Mouse (Mus musculus) adrenal gland, adult 2 months (tissue): ENCODE data around the gene Cd6. TPM values are rescaled to one million over a fixed set of nuclear protein-coding genes. Genes with fewer than 3 reads are reported as not detected.
A peak's percentile ranks its signal among the peaks of the same experiment; 100 is the strongest.

Experiments
- DNase-seq: peaks from one replicate; pipeline ENCODE4 v3.0.0; 2021
- long read RNA-seq: library from polyadenylated mRNA; stranded (forward); transcript quantifications from one replicate; pipeline ENCODE4 v2.0.0, GENCODE M21; 2021
- polyA plus RNA-seq: library from polyadenylated mRNA; depleted of rRNA; stranded (reverse); fragments of >200 nt; gene quantifications from 2 replicates; pipeline ENCODE4 v1.2.3, GENCODE M21; 2012; rRNA removed
- total RNA-seq, 2 experiments: library from RNA; stranded (reverse); gene quantifications; 2 replicates each; pipeline ENCODE4 v1.2.3; 2021

The Cd6 gene
- total RNA-seq (not detected), polyA plus RNA-seq (0.28 and 0.34 TPM in 2 replicates)
- long read RNA-seq: 0 reads

- DNase-seq: no peak
Measured at GRCm38 (mm10) chr19:10829436-10830175, at the start of gene Cd6. Gene Cd6, minus strand, starts transcription at chr19:10830058.

DNA sequence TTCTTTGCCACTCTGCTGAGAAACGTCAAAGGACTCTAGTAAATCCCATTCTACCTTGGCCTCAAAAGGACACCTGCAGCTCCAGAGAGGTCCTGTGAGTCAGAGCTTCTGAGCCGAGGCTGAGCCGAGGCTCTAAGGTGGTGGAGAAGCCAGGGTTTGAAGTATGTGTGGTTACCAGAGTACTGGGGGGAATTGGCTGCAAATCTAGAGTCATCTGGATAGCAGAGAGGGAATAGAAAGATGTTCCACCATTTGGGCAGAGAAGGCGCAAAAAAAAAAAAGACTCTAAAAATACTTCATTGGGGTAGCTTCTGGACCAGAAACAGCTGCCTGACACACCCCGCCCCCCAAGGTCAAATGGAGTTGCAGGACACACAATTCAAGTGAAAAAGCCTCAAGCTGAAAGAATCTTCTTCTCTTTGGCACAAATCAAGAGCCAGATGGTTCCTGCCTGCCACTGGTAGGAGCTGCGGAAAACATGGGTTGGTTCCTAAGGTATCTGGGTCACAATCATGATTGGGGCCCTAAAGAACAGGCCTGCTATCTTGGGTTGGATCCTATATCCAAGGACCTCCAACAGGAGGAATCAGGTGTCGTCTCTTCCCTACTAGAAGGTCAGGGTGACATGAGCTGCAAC, 48.5 kb upstream of the Cd6 start:
- peak; percentile 56 for DNase-seq

GRCm38 (mm10) chr19:10871328-10871961, 41.6 kb upstream of the Cd6 start:
- peak; percentile 28 for DNase-seq

DNA sequence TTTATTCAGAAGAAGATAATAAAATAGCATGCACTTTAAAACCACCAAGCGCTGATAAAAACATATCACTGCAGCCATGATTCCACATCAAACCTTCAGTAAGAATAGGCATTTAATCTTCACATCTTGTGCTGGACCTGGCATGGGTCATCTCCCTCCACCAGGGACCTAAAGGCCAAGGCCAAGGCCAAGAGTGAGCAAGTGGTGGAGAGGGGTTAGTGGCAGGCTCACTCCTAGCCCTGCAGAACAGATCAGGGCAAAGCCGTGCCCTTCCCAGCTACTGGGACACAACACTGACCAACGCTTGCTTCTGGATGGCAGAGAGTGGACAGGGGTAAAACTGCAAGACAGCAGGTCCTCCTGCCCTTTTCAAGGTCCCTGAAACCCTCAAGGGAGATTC, 40.8 kb upstream of the Cd6 start:
- DNase-seq: peak; percentile 84

DNA sequence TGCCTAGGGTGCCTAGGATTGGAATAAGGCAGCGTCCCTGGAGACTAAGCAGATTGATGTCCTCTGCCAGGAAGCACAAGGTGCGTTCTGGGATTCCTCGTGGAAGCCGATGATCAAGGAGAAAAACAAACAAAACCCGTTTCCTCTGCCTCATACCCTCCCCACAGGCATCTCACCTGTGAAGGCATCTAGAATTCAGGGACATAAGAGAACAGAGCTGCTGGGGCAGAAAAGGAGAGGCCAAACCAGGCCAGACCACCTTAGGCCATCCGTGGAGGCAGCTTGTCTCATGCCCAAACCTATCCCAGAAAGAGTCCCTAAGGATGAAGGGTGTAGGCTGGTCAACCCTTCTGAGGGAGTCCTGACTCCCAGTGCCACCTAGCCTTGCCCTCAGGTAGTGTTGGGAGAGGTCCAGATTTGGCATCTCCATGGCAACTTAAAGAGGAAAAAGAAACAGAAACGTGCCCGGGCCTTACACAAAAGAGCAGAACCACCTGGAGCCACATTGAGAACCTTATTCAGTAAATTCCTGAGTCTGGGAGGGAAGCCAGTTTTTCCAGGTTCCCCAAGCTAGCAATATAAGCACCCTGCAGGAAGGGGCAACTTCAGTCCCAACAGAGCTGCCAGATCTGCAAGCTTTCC, 40.1 kb upstream of the Cd6 start, which contains the start of gene Tmem132a:
TSS of gene Tmem132a (minus strand) at position 55 of the 642 bp plus-strand sequence.
- DNase-seq: no peak

- peak; percentile 90 for DNase-seq
Measured at GRCm38 (mm10) chr19:10869241-10869885, 39.5 kb upstream of the Cd6 start.

DNA sequence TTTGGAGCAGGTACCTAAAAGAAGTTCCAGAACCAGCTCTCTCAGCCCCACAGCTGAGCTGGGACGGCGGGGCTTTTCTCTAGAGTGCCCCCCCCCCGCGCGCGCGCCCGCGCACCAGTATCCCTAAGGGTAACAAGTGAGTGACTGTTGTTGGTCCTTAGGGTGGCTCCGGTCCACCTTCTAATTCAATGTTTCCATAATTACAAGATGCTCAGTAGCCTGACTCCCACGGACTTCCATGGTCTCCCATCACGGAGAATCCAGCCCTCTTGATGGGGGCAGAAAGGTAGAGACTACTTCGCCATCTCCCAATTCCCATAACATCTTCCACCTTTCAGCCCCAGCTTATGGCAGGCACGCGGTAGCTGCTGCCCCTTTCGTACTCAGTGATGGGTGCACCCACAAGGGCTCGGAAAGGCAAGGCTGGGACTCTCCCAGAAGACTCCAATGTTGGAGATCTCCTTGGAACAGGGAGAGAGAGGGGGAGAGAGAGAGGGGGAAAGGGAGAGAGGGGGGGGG, 38.8 kb upstream of the Cd6 start:
- DNase-seq: no peak

- no peak for DNase-seq
Measured at GRCm38 (mm10) chr19:10867946-10868622, 38.2 kb upstream of the Cd6 start.

GRCm38 (mm10) chr19:10866351-10866750, 36.5 kb upstream of the Cd6 start:
- no peak for DNase-seq

GRCm38 (mm10) chr19:10860072-10860497, 30.2 kb upstream of the Cd6 start:
- DNase-seq: no peak

- DNase-seq: no peak
Measured at GRCm38 (mm10) chr19:10856520-10856919, 26.7 kb upstream of the Cd6 start.

GRCm38 (mm10) chr19:10855422-10855821, 25.6 kb upstream of the Cd6 start:
- no peak for DNase-seq

DNA sequence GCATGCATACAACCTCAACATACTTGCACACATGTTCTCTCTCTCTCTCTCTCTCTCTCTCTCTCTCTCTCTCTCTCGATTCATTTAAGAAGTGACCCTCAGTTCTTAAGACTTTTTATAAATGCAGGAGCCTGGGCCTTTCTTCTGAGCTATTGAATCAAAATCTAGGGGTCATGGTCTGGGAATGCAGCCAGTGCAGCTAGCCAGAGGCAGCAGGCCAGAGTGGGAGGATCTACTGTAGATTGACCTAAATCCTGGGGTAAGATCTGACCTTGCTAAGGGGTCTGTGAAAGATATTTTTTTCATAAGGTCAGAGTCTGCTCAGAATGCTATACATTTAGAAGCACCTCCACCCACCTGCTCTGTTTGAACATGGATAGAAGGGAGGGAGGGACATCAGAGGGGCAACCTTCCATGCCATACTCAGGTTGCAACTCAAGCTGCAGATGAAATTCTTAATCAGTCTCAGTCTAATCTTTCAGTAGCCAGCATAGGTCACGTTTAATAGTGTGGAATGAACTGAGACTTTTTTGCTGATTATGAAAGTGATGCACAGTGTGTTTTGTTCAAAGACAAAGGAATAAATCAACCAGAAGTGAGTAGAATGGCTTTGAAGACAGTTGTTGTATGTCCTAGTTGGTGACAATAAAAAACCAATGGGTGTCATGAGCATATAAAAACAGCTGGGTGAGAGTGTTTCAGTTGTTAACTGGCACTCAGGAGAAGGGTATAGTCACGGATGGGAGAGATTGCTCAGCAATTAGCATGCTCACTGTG, 17.6 kb upstream of the Cd6 start:
- peak; percentile 87 for DNase-seq

GRCm38 (mm10) chr19:10846150-10846549, 16.3 kb upstream of the Cd6 start:
- no peak for DNase-seq

GRCm38 (mm10) chr19:10845454-10845853, 15.6 kb upstream of the Cd6 start:
- no peak for DNase-seq

- DNase-seq: no peak
Measured at GRCm38 (mm10) chr19:10844206-10844605, 14.3 kb upstream of the Cd6 start.

- no peak for DNase-seq
Measured at GRCm38 (mm10) chr19:10842914-10843313, 13.1 kb upstream of the Cd6 start.

DNA sequence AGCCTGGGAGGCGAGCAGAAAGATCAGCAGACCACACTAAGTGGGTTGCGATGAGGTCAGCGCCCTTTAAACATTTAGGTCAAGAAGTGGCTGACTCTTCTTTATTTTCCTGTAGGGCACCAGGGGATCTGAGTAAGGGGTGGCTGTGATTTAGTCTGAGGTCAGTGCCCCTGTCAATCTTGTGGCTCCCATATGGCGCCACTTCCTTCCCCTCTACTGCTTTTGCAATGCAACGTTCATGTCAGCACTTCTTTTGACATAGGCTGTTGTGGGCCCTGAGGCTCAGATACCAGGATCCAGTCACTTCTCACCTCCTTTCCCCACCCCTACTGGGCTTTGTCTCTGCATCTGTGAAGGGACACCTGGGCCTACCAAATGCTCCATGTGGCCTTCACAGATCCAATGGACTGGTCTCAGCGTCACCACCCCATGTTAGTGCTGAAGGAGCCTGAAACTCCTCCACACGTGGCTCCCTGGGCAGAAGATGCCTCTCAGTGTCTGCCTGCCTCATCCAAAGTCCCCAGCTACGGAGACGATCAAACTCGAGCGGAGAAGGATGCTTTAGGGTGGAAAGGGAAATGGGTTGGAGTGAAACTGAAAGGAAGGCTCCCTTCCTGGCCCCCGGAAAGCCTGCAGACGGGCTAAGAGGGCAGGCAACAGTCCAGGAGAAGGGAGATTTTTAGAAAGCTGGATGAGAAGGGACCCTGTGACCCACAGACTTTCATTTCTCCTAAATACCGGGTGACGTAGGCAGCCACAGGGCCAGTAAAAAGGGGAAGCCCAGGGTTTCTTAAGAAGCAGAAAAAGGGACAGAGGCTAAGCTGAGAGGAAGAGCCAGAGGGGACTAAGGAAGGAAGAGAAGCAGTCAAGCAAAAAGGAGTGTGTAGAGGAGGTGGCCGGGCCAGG, 12.1 kb upstream of the Cd6 start:
- peak; percentile 49 for DNase-seq
